Mouse (Mus musculus) thymus, postnatal 10 days (tissue): ENCODE measurements around the gene Hmcn1.

ENCODE experiments used
- DNase-seq, 2 experiments: peaks; one replicate each; pipeline ENCODE4 v3.0.0; 2021; ENCODE audit warnings: low spot score in 2 of 2

The Hmcn1 gene

GRCm38 (mm10) chr1:150992711-150993161 lies 499 bp downstream of the Hmcn1 start:
- DNase-seq, result no peak

GRCm38 (mm10) chr1:150991745-150992554 lies 1.3 kb downstream of the Hmcn1 start:
- no peak for DNase-seq

- no peak for DNase-seq
These were observed 8.3 kb downstream of the Hmcn1 start for GRCm38 (mm10) chr1:150984888-150985287.

- no peak for DNase-seq
These were observed 9.1 kb downstream of the Hmcn1 start for GRCm38 (mm10) chr1:150984092-150984503.

- DNase-seq, result no peak
These were observed 14.6 kb downstream of the Hmcn1 start for GRCm38 (mm10) chr1:150978651-150979050.

GRCm38 (mm10) chr1:150976263-150976662 lies 17.0 kb downstream of the Hmcn1 start:
- no peak for DNase-seq

- no peak for DNase-seq
These were observed 33.7 kb downstream of the Hmcn1 start for GRCm38 (mm10) chr1:150959486-150960074.

- no peak for DNase-seq
These were observed 42.2 kb downstream of the Hmcn1 start for GRCm38 (mm10) chr1:150951004-150951403.

- no peak for DNase-seq
These were observed 43.2 kb downstream of the Hmcn1 start for GRCm38 (mm10) chr1:150950046-150950445.

GRCm38 (mm10) chr1:150948911-150949310 lies 44.3 kb downstream of the Hmcn1 start:
- DNase-seq, result no peak

- DNase-seq, result no peak
These were observed 49.6 kb downstream of the Hmcn1 start for GRCm38 (mm10) chr1:150943601-150944000.

- DNase-seq, result no peak
These were observed 51.1 kb downstream of the Hmcn1 start for GRCm38 (mm10) chr1:150942143-150942542.

- DNase-seq, result no peak
These were observed 56.4 kb downstream of the Hmcn1 start for GRCm38 (mm10) chr1:150936821-150937220.

GRCm38 (mm10) chr1:150933616-150934015 lies 59.6 kb downstream of the Hmcn1 start:
- DNase-seq, result no peak

- no peak for DNase-seq
These were observed 72.4 kb downstream of the Hmcn1 start for GRCm38 (mm10) chr1:150920860-150921259.

GRCm38 (mm10) chr1:150920276-150920675 lies 73.0 kb downstream of the Hmcn1 start:
- DNase-seq, result peak in 1 of 2 experiments; percentile 30

- no peak for DNase-seq
These were observed 78.3 kb downstream of the Hmcn1 start for GRCm38 (mm10) chr1:150914936-150915335.

GRCm38 (mm10) chr1:150913586-150914136 lies 79.6 kb downstream of the Hmcn1 start:
- no peak for DNase-seq

- DNase-seq, result no peak
These were observed 83.6 kb downstream of the Hmcn1 start for GRCm38 (mm10) chr1:150909642-150910041.

- no peak for DNase-seq
These were observed 99.5 kb downstream of the Hmcn1 start for GRCm38 (mm10) chr1:150893677-150894188.

- DNase-seq, result no peak
These were observed 103.2 kb downstream of the Hmcn1 start for GRCm38 (mm10) chr1:150890017-150890416.

GRCm38 (mm10) chr1:150886267-150886666 lies 107.0 kb downstream of the Hmcn1 start:
- DNase-seq, result no peak

GRCm38 (mm10) chr1:150878421-150878820 lies 114.8 kb downstream of the Hmcn1 start:
- no peak for DNase-seq
